Mouse (Mus musculus): ENCODE measurements around the gene Lhfpl4.

GRCm38 (mm10) chr6:113156064-113156463 lies 39.1 kb downstream of the Lhfpl4 start:
- TF ChIP-seq JUND (conservative IDR thresholded peaks at IDR 0.05; ENCODE audit: low read depth, low read length): no peak
- no peak for TF ChIP-seq NELFE (IDR thresholded peaks at IDR 0.05; ENCODE audit: low read depth, low read length)
- TF ChIP-seq POLR2A (IDR thresholded peaks at IDR 0.05; ENCODE audit: low read depth, low read length): no peak
- no peak for TF ChIP-seq SMC3 (IDR thresholded peaks at IDR 0.05; ENCODE audit: low read depth, low read length)
- TF ChIP-seq GABPA (IDR thresholded peaks at IDR 0.05; ENCODE audit: insufficient replicate concordance, low read depth, low read length): no peak
- no peak for TF ChIP-seq CTCF (conservative IDR thresholded peaks at IDR 0.05 in 1 of 2, IDR thresholded peaks at IDR 0.05 in 1 of 2; ENCODE audit: low read depth in 2 of 2, low read length in 2 of 2)
- no peak for TF ChIP-seq E2F4 (IDR thresholded peaks at IDR 0.05; ENCODE audit: insufficient replicate concordance, low read depth, low read length)
- no peak for TF ChIP-seq EP300 (IDR thresholded peaks at IDR 0.05; ENCODE audit: low read length)
- TF ChIP-seq MAX (IDR thresholded peaks at IDR 0.05; ENCODE audit: low read length): no peak
- no peak for TF ChIP-seq BHLHE40 (IDR thresholded peaks at IDR 0.05; ENCODE audit: low read depth, low read length)
- TF ChIP-seq UBTF (IDR thresholded peaks at IDR 0.05; ENCODE audit: low read depth, low read length): no peak
- no peak for TF ChIP-seq CHD1 (IDR thresholded peaks at IDR 0.05; ENCODE audit: low read depth, low read length)
- TF ChIP-seq RAD21 (IDR thresholded peaks at IDR 0.05; ENCODE audit: low read depth, low read length): no peak

Measured in CH12.LX (cell line).